Mouse (Mus musculus): ENCODE measurements at regions not wholly inside any gene's neighbourhood (a gene's known extent, or its start where the extent isn't known, plus 50 kb on each side); places are given as distances from the start of the nearest gene placed in this dataset.

DNA sequence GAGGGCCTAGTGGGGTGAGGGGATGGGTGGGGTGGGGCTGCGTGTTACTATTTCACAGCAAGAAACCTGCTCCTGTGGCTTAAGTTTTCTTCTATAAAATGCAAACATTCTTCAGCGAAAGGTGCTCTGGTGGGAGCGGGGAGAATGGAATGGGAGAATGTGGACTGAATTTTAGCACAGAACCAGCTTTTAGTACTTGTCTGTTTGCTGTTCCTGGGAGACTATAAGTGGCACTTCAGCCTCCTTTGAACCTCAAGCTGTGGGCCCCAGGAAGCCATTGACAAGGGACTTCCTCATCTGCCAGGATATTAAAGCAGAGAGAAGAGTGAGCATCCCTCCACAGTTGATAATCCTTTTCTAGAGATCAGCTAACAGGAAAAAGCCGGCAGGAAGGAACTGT lies 580.2 kb downstream of the Zfp706 start:
- DNase-seq (ENCODE audit: extremely low read depth, low read depth): no peak

DNA sequence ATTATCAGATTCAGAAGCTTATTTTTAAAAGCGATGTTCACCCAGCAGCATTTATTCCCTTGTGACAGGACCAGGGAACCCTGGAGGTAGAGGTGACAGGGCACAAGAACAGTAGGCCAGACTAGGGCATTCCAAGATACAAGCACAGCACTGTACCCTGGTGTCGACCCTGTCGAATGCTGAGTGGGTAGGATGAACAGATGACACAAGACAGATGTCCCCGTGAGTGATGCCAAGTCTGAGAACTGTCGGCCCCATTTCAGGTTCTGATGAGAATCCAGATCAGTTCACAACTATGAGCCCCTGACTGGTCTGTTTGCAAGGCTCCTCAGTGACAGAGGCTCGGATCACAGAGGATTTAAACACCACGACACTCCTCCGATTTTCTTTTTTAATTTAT lies 581.7 kb downstream of the Zfp706 start:
- DNase-seq (ENCODE audit: extremely low read depth, low read depth): no peak

DNA sequence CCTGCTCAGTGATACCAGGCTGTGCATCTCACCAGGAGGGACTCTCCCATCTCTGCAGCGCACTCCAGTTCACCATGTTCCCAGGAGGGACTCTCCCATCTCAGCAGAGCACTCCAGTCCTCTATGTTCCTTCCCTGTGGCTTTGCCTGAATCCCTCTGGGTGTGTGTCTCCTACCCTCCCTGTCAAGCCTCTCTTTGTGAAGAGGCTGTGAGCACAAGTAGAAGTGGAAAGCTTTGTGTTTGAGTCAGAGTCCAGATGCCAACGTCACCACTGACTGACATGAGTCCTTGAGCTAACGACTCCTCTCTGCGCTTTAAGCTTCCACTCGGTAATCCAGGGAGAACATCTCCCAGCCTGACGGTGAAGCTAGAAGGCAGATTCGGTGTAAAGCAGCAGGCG lies 583.5 kb downstream of the Zfp706 start:
- no peak for DNase-seq (ENCODE audit: extremely low read depth, low read depth)

GRCm38 (mm10) chr15:36422781-36423180 lies 584.8 kb downstream of the Zfp706 start:
- no peak for DNase-seq (ENCODE audit: extremely low read depth, low read depth)

- no peak for DNase-seq (ENCODE audit: extremely low read depth, low read depth)
Observed at GRCm38 (mm10) chr15:36419943-36420480, 587.6 kb downstream of the Zfp706 start.

- DNase-seq (ENCODE audit: extremely low read depth, low read depth): no peak
Observed at GRCm38 (mm10) chr15:36417426-36417825, 590.1 kb downstream of the Zfp706 start.

DNA sequence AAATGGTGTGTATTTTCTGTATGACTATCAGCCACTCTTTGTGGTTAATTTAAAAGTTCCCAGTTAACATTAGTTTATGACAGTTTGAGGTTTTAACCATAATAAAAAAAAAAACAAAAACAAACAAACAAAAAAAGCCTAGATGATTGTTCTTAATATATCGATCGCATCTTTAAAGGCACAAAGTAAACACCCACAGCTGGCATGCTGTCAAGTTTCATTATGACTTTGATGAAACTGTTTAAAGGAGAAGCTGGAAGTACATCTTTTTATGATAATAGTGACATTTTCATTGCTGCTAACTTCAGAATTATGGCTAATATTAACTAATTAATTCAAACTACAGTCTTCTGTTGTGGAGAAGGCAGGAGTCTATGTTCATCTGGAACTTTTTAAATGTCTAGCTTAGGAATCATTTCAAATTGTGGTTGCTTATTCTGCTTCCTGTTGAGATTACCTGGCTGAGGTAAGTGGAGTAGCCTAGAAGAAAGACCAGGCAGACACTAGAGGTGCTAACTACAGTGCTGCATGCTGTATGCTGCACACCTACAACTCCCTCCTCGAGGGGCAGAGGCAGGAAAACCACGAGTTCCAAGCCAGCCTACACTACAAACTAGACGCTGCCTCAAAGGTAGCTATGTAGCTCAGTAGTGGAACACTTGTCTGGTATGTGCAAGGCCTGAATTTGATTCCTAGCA lies 591.9 kb downstream of the Zfp706 start:
- DNase-seq (ENCODE audit: extremely low read depth, low read depth): no peak

DNA sequence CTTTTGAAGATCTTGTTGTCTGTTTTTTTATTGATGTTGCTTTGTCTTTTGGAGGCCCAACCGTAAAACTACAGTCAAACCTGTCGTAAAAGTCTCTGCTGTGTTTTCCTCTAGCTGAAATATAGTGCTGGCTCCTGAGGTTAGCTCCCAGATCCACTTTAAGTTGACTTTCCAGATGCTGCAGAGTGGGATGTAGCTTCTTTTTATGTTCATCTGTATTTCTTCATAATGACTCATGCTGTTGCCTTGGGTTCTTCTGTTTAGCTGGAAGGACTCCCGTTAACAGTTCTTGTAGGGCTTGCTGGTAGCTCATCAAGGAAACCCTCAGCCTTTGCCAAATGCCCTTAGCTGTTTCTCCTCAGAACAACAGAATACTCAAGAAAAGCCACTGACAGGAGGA lies 595.6 kb downstream of the Zfp706 start:
- DNase-seq (ENCODE audit: extremely low read depth, low read depth): no peak

- DNase-seq (ENCODE audit: extremely low read depth, low read depth): no peak
Observed at GRCm38 (mm10) chr15:36405446-36405845, 602.1 kb downstream of the Zfp706 start.

- DNase-seq (ENCODE audit: extremely low read depth, low read depth): no peak
Observed at GRCm38 (mm10) chr15:36403336-36404119, 604.0 kb downstream of the Zfp706 start.

GRCm38 (mm10) chr15:36402051-36402450 lies 605.5 kb downstream of the Zfp706 start:
- DNase-seq (ENCODE audit: extremely low read depth, low read depth): no peak

- DNase-seq (ENCODE audit: extremely low read depth, low read depth): no peak
Observed at GRCm38 (mm10) chr15:36400311-36400840, 607.2 kb downstream of the Zfp706 start.

- DNase-seq (ENCODE audit: extremely low read depth, low read depth): no peak
Observed at GRCm38 (mm10) chr15:36399355-36400012, 608.1 kb downstream of the Zfp706 start.

DNA sequence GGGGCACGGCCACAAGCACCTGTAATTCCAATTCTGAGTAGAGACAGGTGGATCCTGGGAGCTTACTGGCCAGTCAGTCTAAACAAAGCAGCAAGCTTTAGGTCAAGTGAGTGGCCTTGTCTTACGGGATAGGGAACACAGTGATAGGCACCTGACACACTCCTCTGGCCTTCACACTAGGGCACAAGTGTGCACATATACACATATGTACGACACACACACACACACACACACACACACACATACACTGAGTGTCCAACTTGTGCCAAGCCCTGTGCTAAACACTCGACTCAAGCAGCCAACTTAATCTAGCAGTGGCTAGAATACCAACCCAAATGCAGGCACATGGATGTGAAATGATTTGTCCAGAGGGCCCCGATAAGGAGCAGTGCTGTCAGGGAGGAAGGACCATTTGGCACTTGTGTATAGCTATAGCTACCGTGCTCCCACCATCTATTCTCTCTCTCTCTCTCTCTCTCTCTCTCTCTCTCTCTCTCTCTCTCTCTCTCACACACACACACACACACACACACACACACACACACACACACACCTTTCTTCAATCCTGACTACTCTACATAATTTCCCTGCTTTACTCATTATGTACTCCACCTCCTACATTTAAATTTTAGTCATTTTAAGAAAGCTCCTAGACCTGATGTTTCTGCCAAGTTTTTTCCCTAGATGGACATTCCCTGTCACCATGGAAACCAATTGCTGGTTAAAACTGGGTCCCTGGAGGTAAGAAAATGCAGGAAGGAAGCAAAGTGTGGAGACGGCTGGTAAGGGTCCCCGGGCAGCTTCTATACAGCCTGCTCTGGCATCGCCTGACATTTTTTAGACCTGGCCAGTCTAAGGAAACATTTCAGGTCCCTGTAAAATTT lies 609.2 kb downstream of the Zfp706 start:
- no peak for DNase-seq (ENCODE audit: extremely low read depth, low read depth)

- no peak for DNase-seq (ENCODE audit: extremely low read depth, low read depth)
Observed at GRCm38 (mm10) chr15:36396791-36397190, 610.8 kb downstream of the Zfp706 start.

- no peak for DNase-seq (ENCODE audit: extremely low read depth, low read depth)
Observed at GRCm38 (mm10) chr15:36396245-36396644, 611.3 kb downstream of the Zfp706 start.

GRCm38 (mm10) chr15:36395672-36396050 lies 611.9 kb downstream of the Zfp706 start:
- no peak for DNase-seq (ENCODE audit: extremely low read depth, low read depth)

DNA sequence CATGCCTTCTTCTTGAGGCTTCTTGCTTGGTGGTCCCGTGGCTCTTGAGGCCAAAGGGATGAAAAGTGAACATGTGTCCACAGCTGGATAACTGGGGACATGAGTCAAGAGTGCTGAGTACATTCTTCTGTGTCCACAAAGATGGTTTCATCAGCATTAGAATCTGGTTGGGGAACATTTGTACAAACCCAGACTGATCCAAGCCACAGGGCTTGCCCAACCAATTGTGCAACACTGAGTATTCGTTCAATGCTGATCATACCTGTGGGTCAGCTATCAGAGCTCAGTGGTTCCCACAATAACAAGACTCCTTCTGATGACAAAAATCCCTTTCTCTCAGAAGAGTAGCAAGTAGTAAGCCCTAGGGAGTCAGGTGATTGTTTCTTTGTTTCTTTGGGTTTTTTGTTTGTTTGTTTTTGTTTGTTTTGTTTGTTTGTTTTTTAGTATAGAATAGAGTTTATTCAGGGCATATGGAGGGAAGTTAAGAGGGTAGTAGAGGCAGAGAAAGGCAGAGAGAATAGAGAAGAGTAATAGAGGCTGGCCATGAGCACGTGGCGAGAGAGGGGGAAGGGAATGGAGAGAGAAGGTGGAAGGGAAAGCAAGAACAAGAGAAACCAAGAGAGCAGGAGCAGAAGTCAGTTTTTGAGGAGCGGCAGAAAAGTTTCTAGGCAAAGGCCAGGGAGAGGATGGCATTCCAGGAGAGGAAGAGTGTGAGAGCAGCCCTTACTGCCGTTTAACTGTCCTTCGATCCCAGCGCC lies 612.5 kb downstream of the Zfp706 start:
- no peak for DNase-seq (ENCODE audit: extremely low read depth, low read depth)

- no peak for DNase-seq (ENCODE audit: extremely low read depth, low read depth)
Observed at GRCm38 (mm10) chr15:36389775-36390174, 617.8 kb downstream of the Zfp706 start.

DNA sequence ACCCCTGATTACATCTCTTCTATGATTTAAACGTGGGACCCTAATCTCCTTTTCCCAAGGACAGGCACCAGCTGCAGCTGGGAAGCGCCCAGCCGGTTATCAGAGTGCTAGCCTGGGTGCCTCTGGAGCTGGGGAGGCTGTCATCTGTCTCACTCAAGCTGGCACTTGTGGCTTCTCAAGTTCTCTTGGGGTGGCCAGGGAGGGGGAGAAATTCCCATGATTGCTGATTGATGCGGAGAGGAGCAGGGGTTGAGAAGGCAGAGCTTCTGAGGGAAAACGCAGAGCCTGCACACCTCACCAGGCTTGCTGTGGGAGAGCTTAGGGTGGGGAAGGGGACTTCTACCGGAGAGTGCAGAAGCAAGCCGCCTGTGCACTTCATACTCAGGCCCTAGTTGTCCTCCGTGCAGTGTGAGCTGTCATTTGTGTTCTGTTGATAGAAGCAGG lies 626.3 kb downstream of the Zfp706 start:
- DNase-seq (ENCODE audit: extremely low read depth, low read depth): no peak

All from MEL-GATA-1-ER (cell line).